In genomic region chr6:87165536-87166311, GRCm38 (mm10) we compare ENCODE assay signal across 12 mouse cellular contexts.
A peak's percentile ranks its signal among the peaks of the same experiment; 100 is the strongest.
DNase-seq lines count a peak whose midpoint lies in the region; ATAC-seq and TF ChIP-seq lines count a peak whose summit lies in the region.
"Had no signal": no experiment of that assay in that cellular context is flagged by ENCODE, and none has a peak within 500 bp of the region (broad histone marks: within the 10 kb centered on the region; RNA-seq: fewer than 3 reads in every experiment).

No protein-coding gene starts in this region.

- no peak for TF ChIP-seq POLR2A in brain, embryonic 14.5 days (IDR thresholded peaks at IDR 0.05; ENCODE audit: borderline replicate concordance, extremely low read depth, insufficient read depth, insufficient read length, poor library complexity, severe bottlenecking)

- TF ChIP-seq CTCF in brain, embryonic 14.5 days (IDR thresholded peaks at IDR 0.05; ENCODE audit: borderline replicate concordance, extremely low read depth, insufficient read depth, insufficient read length), result no peak
- no peak for TF ChIP-seq CTCF in hindbrain, postnatal 0 days (IDR thresholded peaks at IDR 0.05; ENCODE audit: low read depth)

- DNase-seq in brain, embryonic 14.5 days (ENCODE audit: low read depth), result peak; percentile 35
- DNase-seq in hindbrain, postnatal 0 days (ENCODE audit: low spot score), result peak; percentile 44
- DNase-seq in c-Kit-positive CD71-positive TER-119-positive erythroid progenitor cells, embryonic 14.5 days (ENCODE audit: low spot score), result no peak
- no peak for DNase-seq in adrenal gland, postnatal 36 days
- DNase-seq in forebrain, embryonic 11.5 days (ENCODE audit: low spot score), result no peak
- DNase-seq: kidney, postnatal 14 days; thymus, postnatal 25 days had no signal

- no peaks in the 10 kb centered on the region for H3K36me3 ChIP-seq in hindbrain, embryonic 13.5 days
- H3K36me3 ChIP-seq in hindbrain, embryonic 12.5 days, result no peaks in the 10 kb centered on the region
- no peaks in the 10 kb centered on the region for H3K36me3 ChIP-seq in hindbrain, postnatal 0 days (ENCODE audit: insufficient read depth, low read length)
- H3K36me3 ChIP-seq in limb, embryonic 15.5 days, result peaks cover 55% of the 10 kb centered on the region
- no peaks in the 10 kb centered on the region for H3K36me3 ChIP-seq in forebrain, embryonic 11.5 days (ENCODE audit: control insufficient read depth, insufficient read depth, low read length)

- no peak for ATAC-seq in hindbrain, embryonic 13.5 days (ENCODE audit: low FRiP score)
- ATAC-seq in hindbrain, embryonic 12.5 days (ENCODE audit: low FRiP score), result no peak
- ATAC-seq in hindbrain, postnatal 0 days, result no peak
- ATAC-seq in limb, embryonic 15.5 days (ENCODE audit: insufficient number of reproducible peaks, low FRiP score, low TSS enrichment, low read depth), result no peak
- ATAC-seq in forebrain, embryonic 11.5 days (replicated peaks; ENCODE audit: low FRiP score), result no peak

- no peaks in the 10 kb centered on the region for H3K9me3 ChIP-seq in hindbrain, embryonic 13.5 days
- no peaks in the 10 kb centered on the region for H3K9me3 ChIP-seq in hindbrain, embryonic 12.5 days (replicated peaks)
- no peaks in the 10 kb centered on the region for H3K9me3 ChIP-seq in hindbrain, postnatal 0 days (ENCODE audit: low read length)
- no peaks in the 10 kb centered on the region for H3K9me3 ChIP-seq in limb, embryonic 15.5 days
- no peaks in the 10 kb centered on the region for H3K9me3 ChIP-seq in forebrain, embryonic 11.5 days (ENCODE audit: control insufficient read depth, low read length)
- H3K9me3 ChIP-seq: embryonic facial prominence, embryonic 12.5 days had no signal

- H3K4me1 ChIP-seq in hindbrain, embryonic 13.5 days (replicated peaks), result peaks cover 25% of the 10 kb centered on the region
- no peaks in the 10 kb centered on the region for H3K4me1 ChIP-seq in hindbrain, embryonic 12.5 days
- H3K4me1 ChIP-seq in hindbrain, postnatal 0 days (ENCODE audit: insufficient read depth, low read length), result peaks cover 7% of the 10 kb centered on the region; the same call in 1 of the 2 replicates
- H3K4me1 ChIP-seq in limb, embryonic 15.5 days, result peaks cover 43% of the 10 kb centered on the region
- H3K4me1 ChIP-seq in forebrain, embryonic 11.5 days (replicated peaks; ENCODE audit: control insufficient read depth, insufficient read depth, low read length), result no peaks in the 10 kb centered on the region
- H3K4me1 ChIP-seq: embryonic facial prominence, embryonic 12.5 days had no signal

- H3K27me3 ChIP-seq in hindbrain, embryonic 13.5 days, result no peaks in the 10 kb centered on the region
- no peaks in the 10 kb centered on the region for H3K27me3 ChIP-seq in hindbrain, embryonic 12.5 days
- no peaks in the 10 kb centered on the region for H3K27me3 ChIP-seq in hindbrain, postnatal 0 days (ENCODE audit: insufficient read depth, low read length)
- H3K27me3 ChIP-seq in limb, embryonic 15.5 days, result no peaks in the 10 kb centered on the region
- no peaks in the 10 kb centered on the region for H3K27me3 ChIP-seq in forebrain, embryonic 11.5 days (ENCODE audit: control insufficient read depth, insufficient read depth, low read length)
- H3K27me3 ChIP-seq: embryonic facial prominence, embryonic 12.5 days had no signal

- H3K4me3 ChIP-seq in hindbrain, embryonic 13.5 days, result no peak overlapping the region
- H3K4me3 ChIP-seq in hindbrain, embryonic 12.5 days, result no peak overlapping the region
- no peak overlapping the region for H3K4me3 ChIP-seq in hindbrain, postnatal 0 days (ENCODE audit: low read length)
- no peak overlapping the region for H3K4me3 ChIP-seq in limb, embryonic 15.5 days
- H3K4me3 ChIP-seq in forebrain, embryonic 11.5 days (ENCODE audit: low read depth, low read length), result no peak overlapping the region
- H3K4me3 ChIP-seq: embryonic facial prominence, embryonic 12.5 days had no signal

- no peak overlapping the region for H3K4me2 ChIP-seq in hindbrain, embryonic 13.5 days
- H3K4me2 ChIP-seq in hindbrain, embryonic 12.5 days (replicated peaks), result no peak overlapping the region
- no peak overlapping the region for H3K4me2 ChIP-seq in hindbrain, postnatal 0 days (ENCODE audit: low read depth, low read length)
- no peak overlapping the region for H3K4me2 ChIP-seq in limb, embryonic 15.5 days
- H3K4me2 ChIP-seq in forebrain, embryonic 11.5 days (ENCODE audit: low read depth, low read length, severe bottlenecking), result no peak overlapping the region
- H3K4me2 ChIP-seq: embryonic facial prominence, embryonic 12.5 days had no signal

- H3K27ac ChIP-seq in hindbrain, embryonic 13.5 days, result peak overlapping the region; percentile 1; the same call in 1 of the 2 replicates
- H3K27ac ChIP-seq in hindbrain, embryonic 12.5 days, result no peak overlapping the region
- H3K27ac ChIP-seq in hindbrain, postnatal 0 days, result peak overlapping the region; percentile 52
- H3K27ac ChIP-seq in limb, embryonic 15.5 days, result peak overlapping the region; percentile 83
- H3K27ac ChIP-seq in forebrain, embryonic 11.5 days (ENCODE audit: low read depth, low read length), result no peak overlapping the region
- H3K27ac ChIP-seq: embryonic facial prominence, embryonic 12.5 days; liver, embryonic 14.5 days had no signal

- no peak overlapping the region for H3K9ac ChIP-seq in hindbrain, embryonic 13.5 days
- H3K9ac ChIP-seq in hindbrain, embryonic 12.5 days, result no peak overlapping the region
- H3K9ac ChIP-seq in hindbrain, postnatal 0 days (replicated peaks; ENCODE audit: low read length), result no peak overlapping the region
- H3K9ac ChIP-seq in limb, embryonic 15.5 days, result no peak overlapping the region
- no peak overlapping the region for H3K9ac ChIP-seq in forebrain, embryonic 11.5 days (ENCODE audit: low read length)
- H3K9ac ChIP-seq: embryonic facial prominence, embryonic 12.5 days; liver, embryonic 14.5 days had no signal

- 68% methylated on average over 8 of the region's 8 CpGs for WGBS in hindbrain, embryonic 13.5 days
- WGBS in hindbrain, embryonic 12.5 days, result 70% methylated on average over 8 of the region's 8 CpGs
- 44% methylated on average over 8 of the region's 8 CpGs for WGBS in hindbrain, postnatal 0 days
- 51% methylated on average over 8 of the region's 8 CpGs for WGBS in limb, embryonic 15.5 days
- WGBS in forebrain, embryonic 11.5 days, result 80% methylated on average over 8 of the region's 8 CpGs

Comparison
In these comparisons a context has a peak if more than half of its experiments do, and no peak if none do; other contexts are left out.
1. H3K27ac ChIP-seq: peak in hindbrain, embryonic 13.5 days (single experiment), hindbrain, postnatal 0 days (single experiment) and limb, embryonic 15.5 days (single experiment); none in hindbrain, embryonic 12.5 days (single experiment) and forebrain, embryonic 11.5 days (single experiment).
2. DNase-seq: peak in brain, embryonic 14.5 days (single experiment) and hindbrain, postnatal 0 days (single experiment); none in c-Kit-positive CD71-positive TER-119-positive erythroid progenitor cells, embryonic 14.5 days (single experiment), adrenal gland, postnatal 36 days (0 of 2) and forebrain, embryonic 11.5 days (single experiment).